Mouse (Mus musculus) brain, embryonic 14.5 days (tissue): ENCODE measurements at regions not wholly inside any gene's neighbourhood (a gene's known extent, or its start where the extent isn't known, plus 50 kb on each side); places are given as distances from the start of the nearest gene placed in this dataset.

Source experiments
- DNase-seq: peaks from one replicate; pipeline ENCODE4 v3.0.0-alpha.2; 2011; ENCODE audit warnings: low read depth
- CTCF ChIP-seq: fragments of 200-500 bp; IDR thresholded peaks from 2 replicates; pipeline ENCODE4 v1.5.1; 2012; ENCODE audit warnings: inconsistent platforms, mild to moderate bottlenecking, moderate library complexity, borderline replicate concordance; ENCODE audit not compliant: insufficient read depth, insufficient read length; ENCODE audit errors: extremely low read depth
- POLR2A ChIP-seq: fragments of 200-500 bp; IDR thresholded peaks from 2 replicates; pipeline ENCODE4 v1.6.1; 2012; ENCODE audit warnings: mild to moderate bottlenecking, inconsistent platforms, borderline replicate concordance; ENCODE audit not compliant: poor library complexity, insufficient read depth, insufficient read length, severe bottlenecking; ENCODE audit errors: extremely low read depth

- no peak for TF ChIP-seq CTCF
- TF ChIP-seq POLR2A = no peak
- no peak for DNase-seq
Observed at GRCm38 (mm10) chr8:115435720-115436355, 271.8 kb downstream of the Maf start.

- no peak for DNase-seq
- TF ChIP-seq POLR2A (no peak), CTCF (no peak)
Observed at GRCm38 (mm10) chr8:115432396-115433040, 275.1 kb downstream of the Maf start.

GRCm38 (mm10) chr8:115430793-115431192, 276.8 kb downstream of the Maf start:
- peak; percentile 73 for DNase-seq
- TF ChIP-seq POLR2A (no peak), CTCF (no peak)

GRCm38 (mm10) chr8:115429291-115429883, 278.2 kb downstream of the Maf start:
- TF ChIP-seq POLR2A (no peak), CTCF (no peak)
- no peak for DNase-seq

- no peak for TF ChIP-seq CTCF
- TF ChIP-seq POLR2A = no peak
- peak; percentile 93 for DNase-seq
Observed at GRCm38 (mm10) chr8:115428528-115429290, 278.9 kb downstream of the Maf start.

- DNase-seq = no peak
- TF ChIP-seq POLR2A = no peak
- TF ChIP-seq CTCF = no peak
Observed at GRCm38 (mm10) chr8:115428022-115428421, 279.6 kb downstream of the Maf start.

GRCm38 (mm10) chr8:115427490-115427889, 280.1 kb downstream of the Maf start:
- no peak for TF ChIP-seq POLR2A
- no peak for DNase-seq

GRCm38 (mm10) chr8:115426543-115426942, 281.1 kb downstream of the Maf start:
- TF ChIP-seq POLR2A = no peak
- no peak for TF ChIP-seq CTCF
- DNase-seq = no peak

- no peak for TF ChIP-seq POLR2A
- peak; percentile 26; the same call in 1 of the 2 replicates for TF ChIP-seq CTCF
- no peak for DNase-seq
Observed at GRCm38 (mm10) chr8:115425360-115425759, 282.2 kb downstream of the Maf start.

GRCm38 (mm10) chr8:115423682-115424081, 283.9 kb downstream of the Maf start:
- no peak for TF ChIP-seq POLR2A
- TF ChIP-seq CTCF = no peak
- DNase-seq = no peak

GRCm38 (mm10) chr8:115423056-115423455, 284.5 kb downstream of the Maf start:
- DNase-seq = no peak

More at GRCm38 (mm10) chr8:115423056-115423455, 284.5 kb downstream of the Maf start:
- TF ChIP-seq CTCF = no peak
- no peak for TF ChIP-seq POLR2A
